Mouse (Mus musculus) testis, postnatal 14 days (tissue): Measurements from ENCODE around the gene Tra2b.
"Not testable (repeated sequence)": the region's sequence is repeated elsewhere in the genome, so short reads cannot be mapped to it uniquely, and the experiment has no call there.

Source experiments
- DNase-seq: peaks from one replicate; pipeline ENCODE4 v3.0.0; 2021; ENCODE audit warnings: low spot score

Gene Tra2b

GRCm38 (mm10) chr16:22242239-22242866, 23.5 kb downstream of the Tra2b start:
- DNase-seq, result no peak

GRCm38 (mm10) chr16:22241376-22242238, 24.2 kb downstream of the Tra2b start:
- no peak for DNase-seq

- DNase-seq, result no peak
Observed at GRCm38 (mm10) chr16:22240856-22241255, 24.9 kb downstream of the Tra2b start.

- no peak for DNase-seq
Observed at GRCm38 (mm10) chr16:22239978-22240377, 25.8 kb downstream of the Tra2b start.

GRCm38 (mm10) chr16:22238928-22239620, 26.7 kb downstream of the Tra2b start:
- no peak for DNase-seq

- DNase-seq, result not testable (repeated sequence)
Observed at GRCm38 (mm10) chr16:22238402-22238801, 27.4 kb downstream of the Tra2b start.

GRCm38 (mm10) chr16:22236814-22237213, 29.0 kb downstream of the Tra2b start:
- DNase-seq, result no peak

GRCm38 (mm10) chr16:22234535-22234934, 31.3 kb downstream of the Tra2b start:
- no peak for DNase-seq

- not testable (repeated sequence) for DNase-seq
Observed at GRCm38 (mm10) chr16:22230276-22230675, 35.5 kb downstream of the Tra2b start.

GRCm38 (mm10) chr16:22203501-22203900, 62.3 kb downstream of the Tra2b start:
- DNase-seq, result no peak

- DNase-seq, result no peak
Observed at GRCm38 (mm10) chr16:22201858-22202257, 63.9 kb downstream of the Tra2b start.

- DNase-seq, result peak; percentile 9
Observed at GRCm38 (mm10) chr16:22200476-22200875, 65.3 kb downstream of the Tra2b start.
